Mouse (Mus musculus): ENCODE data around the gene Slc38a10. TPM values are rescaled to one million over a fixed set of nuclear protein-coding genes. Genes with fewer than 3 reads are reported as not detected.

The Slc38a10 gene
- total RNA-seq (2023) = 10 to 100 TPM; 84.9 to 93.4 TPM

GRCm38 (mm10) chr11:120151113-120151494 lies at the start of gene Slc38a10:
Gene Slc38a10, minus strand, starts transcription at chr11:120151346.

DNA sequence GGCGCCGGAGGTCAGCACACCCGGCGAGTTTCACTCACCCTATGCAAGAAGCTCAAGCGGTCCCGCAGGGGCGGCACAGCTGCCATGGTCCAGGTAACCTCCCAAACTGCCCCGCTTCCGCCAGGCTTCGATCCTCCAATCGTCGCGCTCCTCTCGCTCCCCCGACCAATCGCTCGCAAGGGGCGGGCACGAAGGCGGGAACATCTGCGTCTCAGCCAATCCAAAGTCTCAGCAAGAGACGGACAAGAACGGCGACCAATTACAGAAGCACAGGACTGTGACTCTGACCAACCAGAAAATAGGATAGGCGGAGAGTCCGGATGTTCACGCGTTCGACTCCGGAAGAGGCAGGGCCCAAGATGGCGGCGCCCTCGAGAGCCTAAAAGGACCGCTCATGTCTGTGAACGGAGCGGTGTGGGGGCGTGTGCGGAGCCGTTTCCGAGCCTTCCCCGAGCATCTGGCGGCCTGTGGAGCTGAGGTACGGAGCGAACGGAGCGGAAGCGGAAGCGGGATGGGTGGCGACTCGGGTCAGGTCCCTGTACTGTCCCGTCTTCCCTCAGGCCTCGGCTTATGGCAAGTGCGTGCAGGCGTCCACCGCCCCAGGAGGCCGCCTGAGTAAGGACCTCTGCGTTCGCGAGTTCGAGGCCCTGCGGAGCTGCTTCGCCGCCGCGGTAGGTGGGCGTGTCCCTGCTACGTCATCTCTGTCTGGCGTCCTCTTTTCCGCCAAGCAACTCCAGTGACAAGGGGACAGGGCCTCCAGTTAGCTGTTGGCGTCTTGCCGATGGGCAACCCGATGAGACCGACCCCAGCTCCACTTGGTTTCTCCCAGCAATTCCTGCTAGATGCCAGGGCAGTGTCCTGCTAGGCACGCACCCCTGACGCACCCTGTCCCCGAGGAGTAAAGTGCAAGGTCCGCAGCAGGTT lies 52.3 kb downstream of the Slc38a10 start, which contains the start of the genes Tepsin and Ndufaf8:
Tepsin (minus strand) TSS at position 144 of the 924 bp plus-strand sequence.
Ndufaf8 (plus strand) TSS at position 341 of the 924 bp plus-strand sequence.

DNA sequence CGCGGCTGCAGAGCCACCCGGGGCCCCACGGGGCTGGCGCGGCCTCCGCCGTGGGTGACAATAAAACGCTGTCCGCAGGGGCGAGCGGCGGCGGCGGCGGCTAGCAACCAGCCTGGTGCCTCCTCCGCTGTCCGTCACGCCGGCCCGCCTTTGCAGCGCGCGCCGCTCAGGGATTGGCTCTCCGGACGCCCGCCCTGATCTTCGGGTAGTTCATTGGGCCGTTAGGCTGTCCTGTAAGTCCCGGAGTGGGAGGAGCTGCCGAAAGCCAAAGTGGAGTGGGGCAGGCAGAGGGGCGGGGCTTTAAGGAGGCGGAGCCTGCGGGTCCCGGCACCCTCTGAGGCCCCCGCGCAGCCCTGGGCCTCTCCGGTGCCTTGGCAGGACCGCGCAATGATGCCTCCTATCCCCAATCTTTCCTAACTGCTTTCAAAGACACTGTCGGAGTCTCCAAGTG lies 64.4 kb downstream of the Slc38a10 start, which contains the start of gene Cep131:
Cep131 (minus strand) TSS at position 126 of the 451 bp plus-strand sequence.

Other genes starting within 250 kb of the Slc38a10 start
- gene Chmp6, start 237.9 kb downstream of the Slc38a10 start, total RNA-seq (2023) = 10 to 100 TPM; 20.4 to 32.9 TPM
- gene Baiap2, start 208.6 kb downstream of the Slc38a10 start, total RNA-seq (2023) = 10 to 100 TPM; 14.8 to 19.1 TPM
- gene Aatk, start 104.2 kb downstream of the Slc38a10 start, total RNA-seq (2023) = 10 to 100 TPM; 53.6 to 55.4 TPM
- 10 to 100 TPM in 1 of 2 experiments, 1 to 10 TPM in 1; 9.6 to 11.1 TPM for gene Cep131, start 64.5 kb downstream of the Slc38a10 start, total RNA-seq (2023)
- gene Tepsin, start 52.6 kb downstream of the Slc38a10 start, total RNA-seq (2023) = 10 to 100 TPM; 16.9 to 17.8 TPM
- gene Ndufaf8, start 52.4 kb downstream of the Slc38a10 start, total RNA-seq (2023) = 10 to 100 TPM; 14.2 to 19.0 TPM
- 1 to 10 TPM; 4.0 to 5.5 TPM for gene Bahcc1, start 81.6 kb upstream of the Slc38a10 start, total RNA-seq (2023)
- 1,000 to 10,000 TPM; 3,512 to 3,572 TPM for gene Actg1, start 197.2 kb upstream of the Slc38a10 start, total RNA-seq (2023)
- 1 to 10 TPM in 1 of 2 experiments, not detected in 1; 1.3 TPM for gene Fscn2, start 210.2 kb upstream of the Slc38a10 start, total RNA-seq (2023)
- 10 to 100 TPM; 14.7 to 20.0 TPM for gene Faap100, start 227.4 kb upstream of the Slc38a10 start, total RNA-seq (2023)

Measured in neutrophil, adult 59 days (primary cell).